Mouse (Mus musculus) CD4-positive, CD25-positive, alpha-beta regulatory T cell, adult 2 months (primary cell): Measurements from ENCODE around the gene Alkal2.

Experiments
- DNase-seq: peaks from one replicate; pipeline ENCODE4 v3.0.0-alpha.2; 2012; ENCODE audit warnings: low read depth, low spot score

Gene Alkal2

DNA sequence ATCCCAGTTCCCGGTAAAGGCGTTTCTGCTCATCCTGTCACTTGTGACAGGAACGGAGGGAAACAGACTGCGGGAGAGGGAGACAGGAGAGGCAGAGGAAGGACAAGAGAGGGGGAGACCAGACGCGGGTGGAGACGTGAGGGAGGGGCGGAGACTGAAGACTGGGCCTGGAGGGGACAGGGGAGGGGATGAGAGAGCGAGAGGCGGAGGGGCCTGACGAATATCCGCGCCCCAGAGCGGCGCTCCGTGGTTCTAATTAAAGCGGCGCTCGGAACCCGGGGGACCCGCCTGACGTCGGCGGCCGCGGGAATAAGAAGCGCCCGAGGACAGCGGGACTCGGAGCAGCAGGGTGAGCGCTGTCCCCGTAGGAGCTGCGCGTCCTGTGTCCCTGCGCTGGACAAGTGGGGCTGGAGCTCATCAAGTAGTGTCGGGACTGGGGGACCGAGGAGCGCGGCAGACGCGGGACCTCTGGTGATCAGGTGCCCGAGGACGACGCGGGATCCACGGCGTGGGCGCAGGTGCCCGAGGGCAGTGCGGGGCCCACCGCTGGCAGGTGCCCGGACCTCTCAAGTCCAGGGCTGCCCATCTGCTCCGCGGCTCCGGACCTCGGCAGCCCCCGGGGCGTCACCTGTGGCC lies at the start of gene Alkal2:
TSS of gene Alkal2 (plus strand) at position 337 of the 636 bp plus-strand sequence.
- DNase-seq, result no peak

DNA sequence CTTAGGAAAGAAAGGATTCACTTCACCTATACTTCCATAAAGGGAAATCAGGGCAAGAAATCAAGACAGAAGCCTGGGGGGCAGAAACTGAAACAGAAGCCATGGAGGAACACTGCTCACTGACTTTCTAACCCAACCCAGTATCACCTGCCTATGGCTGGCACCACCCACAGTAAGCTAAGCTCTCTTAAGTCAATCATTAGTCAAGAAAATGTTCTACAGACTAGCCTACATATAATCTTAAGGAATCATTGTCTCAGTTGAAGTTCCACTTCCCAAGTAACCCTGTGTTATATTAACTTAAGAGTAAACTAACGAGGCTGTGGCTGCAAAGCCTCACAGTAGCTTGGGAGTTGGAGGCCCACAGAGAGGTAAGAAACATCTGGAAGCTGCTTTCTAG lies 35.6 kb upstream of the Alkal2 start:
- no peak for DNase-seq

DNA sequence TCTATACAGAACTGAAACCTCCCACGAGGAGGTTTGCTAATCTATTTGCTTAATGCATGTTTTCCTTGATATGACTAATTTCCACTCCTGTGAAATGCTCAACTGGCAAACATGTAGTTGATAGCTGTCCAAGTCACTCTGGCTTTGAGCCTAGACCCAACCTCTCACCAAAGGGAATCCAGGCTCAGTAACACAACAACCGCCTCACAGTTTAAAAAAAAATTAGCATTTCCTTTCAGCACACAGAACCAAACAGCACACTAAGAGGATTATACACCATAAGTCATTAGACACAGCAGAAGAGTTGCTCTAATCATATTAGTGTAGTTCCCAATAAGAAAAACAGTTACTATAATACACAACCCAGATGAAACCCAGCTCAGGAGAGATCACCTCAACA lies 33.2 kb upstream of the Alkal2 start:
- DNase-seq, result no peak

DNA sequence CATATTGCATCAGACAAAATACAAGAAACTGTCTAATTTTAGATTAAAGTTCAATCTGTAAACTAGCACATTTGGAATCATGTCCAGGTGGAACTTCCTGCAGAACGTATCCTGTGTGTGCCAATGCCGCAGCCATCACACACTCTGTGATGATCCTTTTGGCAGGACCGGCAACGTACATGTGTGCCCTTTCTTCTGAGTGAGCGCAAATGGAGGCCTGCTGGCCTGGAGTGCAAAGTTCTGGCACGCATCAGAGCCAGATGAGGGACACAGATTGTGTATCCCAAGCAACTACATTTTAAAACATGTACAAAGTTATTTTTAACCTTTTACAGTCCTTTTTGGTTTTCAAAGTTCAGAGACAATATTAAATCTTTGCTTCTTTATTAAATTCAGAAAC lies 32.3 kb upstream of the Alkal2 start:
- no peak for DNase-seq

DNA sequence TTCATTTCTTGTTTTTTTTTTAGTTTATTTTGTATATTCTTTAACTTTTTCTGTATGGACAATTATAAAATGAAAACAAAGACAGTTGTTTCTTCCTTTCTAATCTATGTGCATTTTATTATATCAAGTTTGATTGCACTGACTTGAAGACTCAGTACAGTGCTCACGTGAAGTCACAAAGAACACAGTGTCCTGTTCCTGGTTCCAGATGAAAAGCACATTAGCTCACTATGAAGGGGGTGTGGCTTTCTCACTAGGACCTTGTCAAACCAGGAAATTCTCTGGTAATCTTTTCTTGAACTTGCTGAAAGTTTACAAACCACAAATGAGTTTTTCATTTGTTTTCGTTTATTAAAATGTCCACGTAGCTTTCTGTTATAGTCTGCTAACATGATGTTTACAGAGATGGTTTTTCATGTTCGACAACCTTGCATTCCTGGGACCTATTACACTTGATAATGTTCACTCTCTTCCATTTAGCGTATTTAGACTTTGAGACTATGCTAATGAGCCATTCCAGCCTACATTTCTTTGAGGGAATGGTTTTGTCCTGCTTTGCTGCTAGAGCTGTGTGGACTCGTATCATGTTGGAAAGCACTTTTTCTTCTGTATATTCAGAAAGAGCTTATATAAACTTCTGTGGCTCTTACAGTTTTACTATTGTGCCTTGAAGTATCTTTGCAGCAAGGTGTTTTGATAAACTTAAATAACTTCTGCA lies 28.5 kb upstream of the Alkal2 start:
- no peak for DNase-seq

DNA sequence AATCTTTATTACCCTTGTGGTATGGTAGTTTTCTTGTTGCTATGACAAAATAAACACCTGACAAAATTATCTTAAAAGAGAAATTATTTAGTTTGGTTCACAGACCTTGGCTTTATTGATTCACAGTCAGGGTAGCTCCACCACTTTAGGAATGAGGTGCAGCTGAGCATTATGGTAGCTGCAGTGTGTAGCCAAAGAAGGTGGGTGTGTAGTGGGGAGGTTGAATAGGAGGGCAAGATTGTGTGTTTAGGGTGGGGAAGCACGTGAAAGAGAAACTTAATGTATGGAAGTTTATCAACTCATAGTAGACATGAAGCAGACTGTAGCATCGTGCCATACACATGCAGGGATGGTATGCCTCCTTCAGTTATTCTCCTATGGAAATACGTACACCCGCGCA lies 27.9 kb upstream of the Alkal2 start:
- DNase-seq, result no peak

DNA sequence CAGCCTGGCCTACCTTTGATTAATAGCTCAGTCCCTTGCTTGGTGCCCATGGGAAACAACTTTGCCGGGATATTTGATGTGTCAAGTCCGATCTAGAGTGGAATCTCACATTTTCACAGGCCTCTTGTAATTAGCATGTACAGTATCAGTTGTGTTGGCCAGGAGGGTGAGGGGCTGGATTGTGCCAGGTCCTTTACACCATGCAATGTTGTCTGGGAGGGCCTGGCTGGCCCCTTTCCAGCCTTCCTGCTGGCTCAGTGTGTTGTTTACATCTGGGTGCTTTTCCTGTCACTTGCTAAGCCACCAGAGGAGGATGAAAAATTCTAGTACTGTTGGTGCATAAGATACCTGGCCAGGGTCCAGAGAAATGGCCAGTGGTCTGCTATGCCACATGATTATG lies 19.8 kb upstream of the Alkal2 start:
- DNase-seq, result no peak

DNA sequence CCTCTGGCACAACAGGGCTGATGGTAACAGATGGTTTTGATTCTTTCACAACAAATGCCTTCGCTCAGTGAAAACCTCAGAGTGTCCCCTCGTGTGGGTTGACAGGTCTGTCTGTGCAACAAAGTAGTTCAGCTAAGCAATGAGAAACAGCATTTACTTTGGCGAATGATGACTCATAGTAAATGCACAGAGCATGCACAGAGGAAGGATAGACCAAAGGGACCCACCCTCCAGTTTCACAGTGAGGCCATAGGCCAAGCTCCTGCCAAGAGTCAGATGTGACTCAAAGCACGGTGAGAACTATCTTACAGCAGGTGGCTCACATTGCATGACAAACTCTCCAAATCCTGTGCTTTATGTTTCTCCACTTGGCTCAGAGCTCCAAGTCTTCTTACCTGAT lies 18.3 kb upstream of the Alkal2 start:
- DNase-seq, result no peak

DNA sequence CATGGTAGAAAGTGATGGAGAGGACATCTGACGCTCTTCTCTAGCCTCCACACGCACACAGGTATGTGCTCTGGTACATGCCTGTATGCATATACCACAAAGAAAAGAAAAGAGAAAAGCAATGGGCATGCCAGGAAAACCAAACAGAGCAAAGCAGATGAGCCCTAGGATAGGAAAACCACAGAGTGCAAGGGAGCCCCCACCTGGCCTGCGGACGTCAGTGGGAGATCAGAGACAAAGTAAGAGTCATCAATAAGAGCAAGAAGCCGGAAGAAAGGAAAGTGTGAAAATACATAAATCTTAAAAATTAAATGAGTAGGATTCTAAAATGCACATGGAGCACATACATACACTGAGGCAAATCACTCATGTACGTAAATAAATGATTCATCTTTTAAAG lies 4.7 kb upstream of the Alkal2 start:
- DNase-seq, result no peak

DNA sequence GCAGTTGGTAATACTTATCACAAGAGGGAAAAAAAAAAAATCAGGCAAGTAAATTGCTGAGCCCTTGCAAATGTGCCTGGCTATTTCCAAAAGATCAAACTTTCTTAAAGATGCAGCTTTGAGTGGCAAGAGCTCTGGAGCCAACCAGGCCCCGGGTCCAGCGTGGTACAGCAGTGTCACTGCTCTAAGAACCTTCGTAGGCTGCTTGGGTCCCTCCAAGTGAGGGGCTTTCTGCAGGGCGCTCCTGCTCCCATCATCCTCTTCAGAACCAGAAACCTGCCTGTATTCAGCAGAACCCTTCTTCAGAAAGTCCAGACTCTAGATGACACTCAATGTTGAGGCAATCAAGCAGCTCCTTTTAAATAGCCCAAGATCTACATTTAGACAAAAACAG lies 533 bp upstream of the Alkal2 start:
- DNase-seq, result no peak

DNA sequence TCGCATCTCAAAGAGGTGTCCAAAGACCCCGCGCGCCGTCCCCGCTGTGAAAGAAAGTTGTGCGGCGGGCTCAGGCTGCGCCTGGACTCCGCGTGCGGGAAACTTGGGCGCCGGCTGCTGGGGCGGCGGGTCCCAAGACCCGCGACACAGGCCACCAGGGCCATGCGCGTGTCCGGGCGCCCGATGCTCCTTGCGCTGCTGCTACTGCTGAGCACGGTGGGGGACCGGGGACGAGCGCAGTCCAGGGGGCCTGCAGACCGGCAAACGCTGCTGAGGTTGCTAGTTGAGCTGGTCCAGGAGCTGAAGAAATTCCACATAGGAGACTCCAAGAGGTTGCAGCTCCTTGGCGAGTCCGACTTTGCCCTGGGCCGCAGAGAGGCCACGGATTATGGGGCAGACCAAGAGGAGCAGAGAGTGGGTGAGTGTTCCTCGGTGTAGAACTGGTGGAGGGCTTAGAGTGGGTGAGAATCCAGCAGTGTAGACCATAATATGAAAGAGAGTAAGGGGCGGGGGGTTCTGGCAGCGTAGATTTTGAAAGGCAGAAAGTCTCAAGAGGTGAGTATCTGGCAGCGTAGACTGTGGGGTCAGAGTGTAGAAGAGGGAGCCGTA lies 604 bp downstream of the Alkal2 start:
- DNase-seq, result no peak

DNA sequence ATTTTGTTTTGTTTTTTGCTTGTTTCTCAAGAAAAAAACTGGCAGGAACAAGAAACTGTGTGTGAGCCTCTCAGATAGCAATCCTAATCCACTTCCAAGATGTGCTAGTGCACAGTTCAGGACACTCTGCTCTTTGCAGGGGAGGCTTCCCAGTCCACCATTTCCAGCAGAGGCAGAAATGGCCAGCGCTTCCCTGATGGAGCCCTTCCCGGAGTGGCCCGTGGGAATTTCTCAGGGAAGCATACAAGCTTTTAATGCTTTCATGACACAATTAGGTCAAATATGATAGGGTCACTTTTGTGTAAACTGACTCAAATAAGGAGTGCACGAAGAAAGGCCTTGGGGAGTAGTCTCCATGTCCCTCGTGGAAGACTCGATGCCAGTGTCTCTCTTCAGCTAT lies 1.8 kb downstream of the Alkal2 start:
- DNase-seq, result no peak

DNA sequence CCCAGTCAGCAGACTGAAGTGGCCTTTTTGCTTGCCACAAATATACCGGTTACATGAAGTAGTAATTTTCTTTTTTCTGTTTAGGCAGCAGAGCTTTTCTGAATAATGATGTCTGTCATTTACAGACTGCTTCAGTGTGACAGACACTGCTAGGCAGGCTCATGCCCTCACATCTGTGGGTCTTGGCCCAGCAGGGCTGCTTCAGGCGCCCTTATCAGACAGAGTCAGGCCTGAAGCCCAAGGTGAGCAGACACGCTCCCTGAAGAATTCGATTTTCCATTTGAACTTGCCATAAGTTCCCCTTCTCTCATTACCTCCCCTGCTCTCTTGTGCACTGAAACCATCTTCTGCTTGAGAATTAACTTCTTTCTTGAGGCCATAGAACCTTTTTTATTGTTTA lies 3.9 kb downstream of the Alkal2 start:
- no peak for DNase-seq

DNA sequence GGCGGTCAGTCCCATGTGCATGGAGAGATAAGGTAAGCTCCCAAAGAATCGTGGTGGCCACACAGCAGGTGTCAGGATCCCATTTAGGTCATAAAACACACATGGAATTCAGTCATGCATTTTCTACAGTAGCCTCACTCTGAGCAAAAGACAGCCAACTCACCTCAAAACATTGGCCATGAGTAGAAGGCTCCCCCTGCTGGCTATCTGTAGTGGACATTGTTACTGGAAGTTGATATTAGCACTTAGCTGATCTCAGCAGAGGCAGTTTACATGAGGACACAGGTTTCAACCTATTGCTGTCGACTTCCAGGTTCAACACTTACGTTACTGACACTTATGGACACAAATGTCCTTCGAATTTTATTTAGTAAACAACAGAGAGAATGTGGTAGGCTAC lies 5.9 kb downstream of the Alkal2 start:
- peak; percentile 68 for DNase-seq

DNA sequence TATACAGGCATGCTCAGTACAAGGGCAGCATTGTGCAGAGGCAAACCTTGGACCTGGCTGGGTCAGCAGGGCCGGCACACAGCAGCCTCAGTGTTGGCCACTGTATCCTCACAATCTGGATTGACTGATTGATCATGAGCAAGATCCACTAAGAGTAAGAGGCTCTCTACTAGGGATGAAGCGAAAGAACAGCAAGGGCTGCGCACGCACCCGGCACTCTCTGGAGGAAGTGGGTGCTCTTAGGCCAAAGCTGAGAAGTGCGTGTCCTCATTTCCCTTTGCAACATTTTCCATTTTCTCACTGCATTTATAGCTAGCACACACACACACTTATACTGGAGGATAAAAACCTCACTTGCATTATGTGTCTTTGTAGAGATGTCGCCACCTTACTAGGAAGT lies 7.3 kb downstream of the Alkal2 start:
- no peak for DNase-seq

DNA sequence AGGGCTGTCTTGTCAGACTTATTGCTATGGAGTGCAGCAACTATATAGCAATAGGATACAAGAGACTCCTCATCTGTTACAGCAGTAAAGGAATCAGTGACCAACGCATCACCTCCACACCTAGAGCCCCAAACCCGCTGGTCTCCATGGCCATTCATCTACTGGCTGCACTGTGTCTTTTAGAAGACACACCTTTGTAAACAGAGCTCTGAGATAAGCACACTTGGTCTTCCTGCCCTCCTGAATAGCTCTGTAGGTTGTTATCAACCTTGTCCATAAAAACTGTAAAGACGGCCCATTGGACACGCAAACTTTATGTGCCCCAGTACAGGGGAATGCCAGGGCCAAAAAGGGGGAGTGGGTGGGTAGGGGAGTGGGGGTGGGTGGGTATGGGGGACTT lies 12.9 kb downstream of the Alkal2 start:
- DNase-seq, result no peak

DNA sequence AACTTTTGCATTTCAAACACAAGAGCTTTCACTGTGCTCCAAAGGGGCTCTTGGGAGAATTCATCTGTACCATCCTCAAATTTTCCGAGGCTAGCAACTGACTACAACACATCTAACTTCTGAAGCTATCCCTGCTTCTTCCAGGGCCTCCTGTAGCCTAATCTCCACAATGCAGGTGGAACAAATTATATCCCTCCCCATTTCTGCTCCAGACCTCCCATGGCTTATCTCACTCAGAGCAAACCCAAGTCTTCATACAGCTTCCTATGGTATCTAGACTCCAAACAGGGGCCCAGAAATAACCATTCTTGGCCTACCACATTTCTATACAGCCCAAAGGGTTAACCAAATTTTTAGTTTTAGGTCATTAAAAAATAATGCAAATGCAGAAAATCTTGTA lies 24.5 kb downstream of the Alkal2 start:
- no peak for DNase-seq

DNA sequence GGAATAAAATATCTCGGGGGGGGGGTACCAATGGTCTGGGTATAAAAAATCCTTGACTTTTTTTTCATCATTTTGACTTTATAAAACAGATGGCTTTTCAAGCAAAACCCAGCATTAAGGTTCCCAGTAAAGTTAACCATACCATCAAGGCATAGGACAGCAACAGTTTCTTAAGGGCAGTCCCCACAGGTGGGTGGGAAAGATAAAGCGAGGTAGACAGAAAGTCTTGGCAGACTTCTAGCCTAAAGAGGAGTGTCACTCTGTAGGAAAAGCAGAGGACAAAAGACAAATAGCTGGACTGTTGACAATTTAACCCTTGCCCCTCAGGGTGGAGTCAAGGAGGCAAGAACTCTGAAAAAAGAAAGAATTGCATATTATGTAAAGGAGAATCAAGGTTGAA lies 25.8 kb downstream of the Alkal2 start:
- DNase-seq, result no peak

DNA sequence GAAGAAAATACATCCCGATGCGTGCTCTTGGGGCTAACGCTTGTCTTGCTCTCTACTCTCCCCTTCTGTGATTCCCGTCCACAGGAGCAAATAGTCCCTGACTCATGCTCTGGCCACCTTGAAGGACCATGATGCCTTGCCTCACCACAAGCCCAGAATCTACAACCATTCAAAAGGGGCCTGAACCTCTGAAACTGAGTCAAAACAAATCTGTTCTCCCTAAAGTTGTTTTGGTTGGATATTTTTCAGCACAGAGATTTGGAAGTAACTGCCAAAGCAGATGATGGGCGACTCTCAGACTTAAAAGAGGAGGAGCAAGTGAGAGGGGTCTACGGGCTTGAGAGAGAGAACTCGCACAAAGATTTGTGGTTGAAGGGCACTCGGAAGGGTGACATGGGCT lies 26.7 kb downstream of the Alkal2 start:
- no peak for DNase-seq

DNA sequence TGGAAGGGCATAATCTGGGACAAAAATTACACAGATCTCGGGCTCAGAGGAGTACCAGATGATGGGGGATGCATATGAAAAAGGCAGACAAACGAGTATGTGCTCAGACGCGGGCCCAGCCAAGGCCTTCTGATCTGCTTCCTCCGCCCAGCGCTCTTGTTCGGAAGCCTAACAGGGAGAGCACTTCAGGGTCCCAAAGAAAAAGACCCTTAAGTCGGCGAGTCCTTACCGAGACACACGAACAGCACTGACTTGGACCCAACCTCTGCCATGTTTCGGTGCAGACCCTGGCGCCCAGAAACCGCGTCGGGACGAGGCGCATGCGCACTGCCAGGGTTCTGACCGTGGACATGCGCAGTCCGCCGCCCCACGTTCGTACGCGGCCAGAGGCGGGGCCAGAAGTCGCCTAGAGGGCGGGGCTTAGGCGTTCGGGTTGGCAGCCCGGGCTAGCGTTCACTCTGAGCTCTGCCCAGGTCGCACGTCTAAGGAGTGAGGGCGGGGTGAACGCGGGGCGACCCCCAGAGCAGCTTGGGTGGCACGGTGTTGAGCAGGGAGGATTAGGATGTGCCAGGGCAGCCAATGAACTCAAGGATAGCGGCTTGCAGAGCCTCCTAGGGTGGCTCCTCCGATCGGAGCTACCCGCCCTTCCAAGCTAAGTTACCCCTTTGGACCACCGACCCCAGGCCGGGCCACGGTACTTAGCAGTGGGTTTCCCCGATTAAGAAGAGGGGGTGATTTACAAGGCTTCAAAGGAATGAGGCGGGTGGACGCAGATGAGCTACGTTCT lies 27.3 kb downstream of the Alkal2 start, which contains the start of the genes Acp1 and Sh3yl1:
TSS of gene Acp1 (minus strand) at position 329 of the 787 bp plus-strand sequence.
TSS of gene Sh3yl1 (plus strand) at position 408 of the 787 bp plus-strand sequence.
- peak; percentile 97 for DNase-seq

DNA sequence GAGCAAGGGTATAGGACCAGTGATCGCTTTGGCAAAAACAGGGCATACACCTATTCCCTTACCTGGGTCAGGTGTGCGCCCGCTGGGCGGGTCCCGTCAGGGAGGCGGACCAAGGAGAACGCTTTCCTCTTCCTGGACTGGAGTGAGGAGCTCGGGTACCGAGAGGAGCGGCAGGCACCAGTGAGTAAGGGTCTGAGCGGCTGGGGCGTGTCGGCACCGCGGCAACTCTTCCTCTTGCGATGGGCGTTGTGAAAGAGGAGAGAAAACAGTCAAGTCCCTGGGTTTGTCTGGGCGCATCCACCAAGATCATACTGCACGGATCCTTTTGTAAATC lies 27.9 kb downstream of the Alkal2 start:
- peak; percentile 53 for DNase-seq

DNA sequence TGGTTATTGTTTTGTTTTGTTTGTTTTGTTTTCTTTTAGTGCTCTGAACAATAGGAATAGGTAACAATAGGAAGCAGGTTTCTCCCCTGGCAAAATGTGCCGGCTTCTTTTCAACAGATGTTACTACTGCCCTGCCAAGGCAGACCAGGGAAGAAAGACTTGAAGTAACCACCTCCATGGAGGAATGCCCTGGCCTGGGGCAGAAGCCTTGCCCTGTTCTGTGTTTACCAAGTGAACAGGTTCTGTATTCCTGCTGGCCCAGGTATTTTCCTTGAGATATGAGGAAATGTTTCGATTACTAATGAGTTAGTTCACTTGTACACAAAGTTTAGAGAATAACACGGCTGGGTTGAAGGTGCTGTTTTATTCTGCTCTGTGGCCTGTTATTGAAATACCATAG lies 28.7 kb downstream of the Alkal2 start:
- DNase-seq, result no peak
